Mouse (Mus musculus): ENCODE data around the gene Slc16a2. TPM values are rescaled to one million over a fixed set of nuclear protein-coding genes. Genes with fewer than 3 reads are reported as not detected.

Slc16a2 gene
- polyA plus RNA-seq, 1 experiment from 2014 or later = 9.6 TPM

GRCm38 (mm10) chrX:103658985-103659384 lies 162.8 kb downstream of the Slc16a2 start:
- no peaks in the 10 kb centered on the region for H3K4me1 ChIP-seq (replicated peaks; ENCODE audit: control insufficient read depth, insufficient read depth, low read length)
- no peaks in the 10 kb centered on the region for H3K9me3 ChIP-seq (ENCODE audit: control insufficient read depth, low read length)
- ATAC-seq (replicated peaks; ENCODE audit: low FRiP score, low TSS enrichment, low read depth) (no peak), DNase-seq (ENCODE audit: low spot score) (no peak)
- H3K4me3 ChIP-seq (ENCODE audit: low read depth, low read length) = no peak overlapping the region
- no peak overlapping the region for H3K4me2 ChIP-seq (ENCODE audit: low read length)
- no peaks in the 10 kb centered on the region for H3K36me3 ChIP-seq (ENCODE audit: control insufficient read depth, insufficient read depth, low read length)
- no peak overlapping the region for H3K9ac ChIP-seq (ENCODE audit: low read length)
- WGBS = 50% methylated on average over 4 of the region's 4 CpGs
- no peak overlapping the region for H3K27ac ChIP-seq (ENCODE audit: low read depth)
- H3K27me3 ChIP-seq (replicated peaks; ENCODE audit: control insufficient read depth, insufficient read depth, low read length) = 0 out of 2 replicates have a peak, but pooled peaks cover 3% of the 10 kb centered on the region

GRCm38 (mm10) chrX:103653021-103653420 lies 168.8 kb downstream of the Slc16a2 start:
- no peak for DNase-seq (ENCODE audit: low spot score)
- peak overlapping the region; percentile 11; the same call in 1 of the 2 replicates for H3K27ac ChIP-seq (ENCODE audit: low read depth)
- WGBS = 30% methylated on average over 2 of the region's 2 CpGs

GRCm38 (mm10) chrX:103652048-103652447 lies 169.7 kb downstream of the Slc16a2 start:
- DNase-seq (ENCODE audit: low spot score) (no peak), ATAC-seq (replicated peaks; ENCODE audit: low FRiP score, low TSS enrichment, low read depth) (no peak)
- Histone ChIP-seq H3K4me1 (replicated peaks; ENCODE audit: control insufficient read depth, insufficient read depth, low read length) (no peaks in the 10 kb centered on the region), H3K9me3 (ENCODE audit: control insufficient read depth, low read length) (no peaks in the 10 kb centered on the region), H3K4me2 (ENCODE audit: low read length) (no peak overlapping the region), H3K36me3 (ENCODE audit: control insufficient read depth, insufficient read depth, low read length) (no peaks in the 10 kb centered on the region), H3K4me3 (ENCODE audit: low read depth, low read length) (no peak overlapping the region), H3K9ac (ENCODE audit: low read length) (no peak overlapping the region), H3K27ac (ENCODE audit: low read depth) (no peak overlapping the region), H3K27me3 (replicated peaks; ENCODE audit: control insufficient read depth, insufficient read depth, low read length) (no peaks in the 10 kb centered on the region)
- 37% methylated on average over 1 of the region's 1 CpGs for WGBS

More at GRCm38 (mm10) chrX:103653021-103653420, 168.8 kb downstream of the Slc16a2 start:
- Histone ChIP-seq H3K9me3 (ENCODE audit: control insufficient read depth, low read length) (no peaks in the 10 kb centered on the region), H3K4me1 (replicated peaks; ENCODE audit: control insufficient read depth, insufficient read depth, low read length) (no peaks in the 10 kb centered on the region), H3K27me3 (replicated peaks; ENCODE audit: control insufficient read depth, insufficient read depth, low read length) (no peaks in the 10 kb centered on the region), H3K4me3 (ENCODE audit: low read depth, low read length) (no peak overlapping the region), H3K9ac (ENCODE audit: low read length) (no peak overlapping the region), H3K36me3 (ENCODE audit: control insufficient read depth, insufficient read depth, low read length) (no peaks in the 10 kb centered on the region), H3K4me2 (ENCODE audit: low read length) (no peak overlapping the region)
- no peak for ATAC-seq (replicated peaks; ENCODE audit: low FRiP score, low TSS enrichment, low read depth)

Other genes with a start within 250 kb of the Slc16a2 start
- gene Zcchc13, start 191.4 kb downstream of the Slc16a2 start, polyA plus RNA-seq (2014; fragmentation: Nextera tagmentation; extraction: Ambion mirVana) = not detected in 2 replicates
- 33.6 and 40.3 TPM in 2 replicates for gene Rlim, start 159.3 kb upstream of the Slc16a2 start, polyA plus RNA-seq (2014; fragmentation: Nextera tagmentation; extraction: Ambion mirVana)

Data from intestine, embryonic 14.5 days (tissue).